Mouse (Mus musculus) intestine, embryonic 14.5 days (tissue): ENCODE measurements around the gene C1qbp. TPM values are rescaled to one million over a fixed set of nuclear protein-coding genes. Genes with fewer than 3 reads are reported as not detected.

Experiments
- ATAC-seq: fragments of 200-750 bp; cut with Nextera tagmentation; replicated peaks from 2 replicates; pipeline ENCODE4 v1.8.0; 2017; ENCODE audit warnings: low read depth, moderate number of reproducible peaks, moderate TSS enrichment, moderate library complexity; ENCODE audit not compliant: low FRiP score, low TSS enrichment
- DNase-seq: peaks from one replicate; pipeline ENCODE4 v3.0.0-alpha.2; 2018; ENCODE audit warnings: low spot score
- H3K27ac ChIP-seq: fragments of 300-500 bp; sonication (generic); 2 replicates; pipeline ENCODE4 v1.5.1; 2014; ENCODE audit warnings: low read depth, mild to moderate bottlenecking, control low read depth
- H3K27me3 ChIP-seq: fragments of 300-500 bp; sonication (generic); replicated peaks from 2 replicates; pipeline ENCODE4 v1.6.1; 2014; ENCODE audit warnings: low read length, control low read depth; ENCODE audit not compliant: control insufficient read depth, insufficient read depth
- H3K36me3 ChIP-seq: fragments of 300-500 bp; sonication (generic); 2 replicates; pipeline ENCODE4 v1.6.1; 2014; ENCODE audit warnings: low read length, control low read depth; ENCODE audit not compliant: control insufficient read depth, insufficient read depth
- H3K4me1 ChIP-seq: fragments of 300-500 bp; sonication (generic); replicated peaks from 2 replicates; pipeline ENCODE4 v1.6.1; 2014; ENCODE audit warnings: low read length, control low read depth, mixed read lengths; ENCODE audit not compliant: control insufficient read depth, insufficient read depth
- H3K4me2 ChIP-seq: fragments of 300-500 bp; sonication (generic); 2 replicates; pipeline ENCODE4 v1.6.1; 2014; ENCODE audit warnings: low read length
- H3K4me3 ChIP-seq: fragments of 300-500 bp; sonication (generic); 2 replicates; pipeline ENCODE4 v1.5.1; 2014; ENCODE audit warnings: low read depth, low read length, control low read depth, mixed read lengths
- H3K9ac ChIP-seq: fragments of 300-500 bp; sonication (generic); 2 replicates; pipeline ENCODE4 v1.6.1; 2014; ENCODE audit warnings: mild to moderate bottlenecking, low read length
- H3K9me3 ChIP-seq: fragments of 300-500 bp; sonication (generic); 2 replicates; pipeline ENCODE4 v1.6.1; 2016; ENCODE audit warnings: low read length, control low read depth; ENCODE audit not compliant: control insufficient read depth
- WGBS: fragments of 180-500 bp; shearing (Covaris S2); extraction: QIAGEN DNeasy Blood & Tissue Kit; methylation state at CpG from one replicate; pipeline ENCODE4 v1.1.7; 2014; 5-methylcytosine and 5-hydroxymethylcytosine counted together
- polyA plus RNA-seq: library from polyadenylated mRNA; unstranded; fragments of >200 nt; fragmentation: Nextera tagmentation; extraction: Ambion mirVana; gene quantifications from 2 replicates; pipeline ENCODE4 v1.2.1, GENCODE M21; 2014

C1qbp gene
- polyA plus RNA-seq, 1 experiment from 2014 or later = 333 TPM

DNA sequence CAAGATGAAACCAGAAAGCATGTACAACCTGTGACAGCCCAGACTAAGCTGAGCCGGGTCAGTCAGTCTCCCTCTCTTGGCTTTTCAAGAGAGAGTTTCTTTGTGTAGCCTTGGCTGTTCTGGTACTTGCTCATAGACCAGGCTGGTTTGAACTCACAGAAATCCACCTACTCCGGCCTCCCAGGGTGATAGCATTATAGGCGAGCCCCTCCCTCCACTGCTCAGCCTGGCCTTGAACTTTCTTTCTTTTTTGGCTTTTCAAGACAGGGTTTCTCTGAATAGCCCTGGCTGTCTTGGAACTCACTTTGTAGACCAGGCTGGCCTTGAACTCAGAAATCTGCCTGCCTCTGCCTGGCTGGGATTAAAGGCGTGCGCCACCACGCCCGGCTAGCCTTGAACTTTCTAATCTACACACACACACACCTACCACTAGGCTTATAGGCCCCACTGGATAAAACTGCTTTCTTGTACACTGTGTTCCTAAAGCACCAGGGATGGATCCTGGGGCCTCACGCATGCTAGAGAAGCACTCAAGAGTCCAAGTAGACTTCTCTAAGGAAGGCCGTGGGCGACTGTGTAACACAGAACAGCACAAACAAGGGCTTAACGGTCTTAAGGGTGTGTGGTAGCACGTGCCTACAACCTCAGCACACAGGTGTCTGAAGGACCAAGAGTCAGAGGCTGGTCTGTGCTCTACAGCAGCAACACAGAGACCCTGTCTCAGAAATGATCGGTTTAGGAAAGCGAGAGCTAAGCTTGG, 1.9 kb downstream of the C1qbp start:
- Histone ChIP-seq H3K4me1 (peaks cover 6% of the 10 kb centered on the region), H3K9ac (no peak overlapping the region), H3K36me3 (peaks cover 66% of the 10 kb centered on the region), H3K27me3 (no peaks in the 10 kb centered on the region), H3K4me3 (no peak overlapping the region; the same call in 1 of the 2 replicates), H3K27ac (no peak overlapping the region), H3K9me3 (no peaks in the 10 kb centered on the region), H3K4me2 (peak overlapping the region; percentile 92; the same call in 1 of the 2 replicates)
- ATAC-seq (no peak), DNase-seq (no peak)
- WGBS = 93% methylated on average over 14 of the region's 14 CpGs

DNA sequence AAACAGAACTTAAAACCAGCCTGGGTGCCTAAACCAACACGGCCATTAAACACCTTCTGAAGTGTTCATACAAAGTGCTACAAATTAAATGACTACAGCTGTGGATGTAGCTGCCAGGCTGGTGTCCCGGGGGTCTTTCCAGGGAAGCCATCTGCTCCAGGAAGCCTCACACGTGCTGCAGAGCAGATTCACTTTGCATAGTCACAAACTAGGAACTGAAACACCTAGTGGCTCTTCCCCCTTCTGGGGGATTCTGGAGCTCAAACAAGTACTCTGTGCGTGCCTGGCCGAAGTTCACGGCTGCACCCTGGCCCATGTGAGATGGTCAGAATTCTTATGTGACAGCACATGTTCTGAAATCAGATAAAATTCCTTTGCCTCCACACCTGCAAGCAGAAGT, 2.6 kb downstream of the C1qbp start:
- WGBS = 89% methylated on average over 6 of the region's 6 CpGs
- H3K27ac ChIP-seq = no peak overlapping the region
- no peaks in the 10 kb centered on the region for H3K9me3 ChIP-seq
- no peaks in the 10 kb centered on the region for H3K27me3 ChIP-seq
- H3K36me3 ChIP-seq = peaks cover 66% of the 10 kb centered on the region
- H3K4me1 ChIP-seq = peaks cover 6% of the 10 kb centered on the region
- H3K4me2 ChIP-seq = no peak overlapping the region
- no peak overlapping the region for H3K4me3 ChIP-seq
- ATAC-seq = no peak
- no peak overlapping the region for H3K9ac ChIP-seq
- no peak for DNase-seq

DNA sequence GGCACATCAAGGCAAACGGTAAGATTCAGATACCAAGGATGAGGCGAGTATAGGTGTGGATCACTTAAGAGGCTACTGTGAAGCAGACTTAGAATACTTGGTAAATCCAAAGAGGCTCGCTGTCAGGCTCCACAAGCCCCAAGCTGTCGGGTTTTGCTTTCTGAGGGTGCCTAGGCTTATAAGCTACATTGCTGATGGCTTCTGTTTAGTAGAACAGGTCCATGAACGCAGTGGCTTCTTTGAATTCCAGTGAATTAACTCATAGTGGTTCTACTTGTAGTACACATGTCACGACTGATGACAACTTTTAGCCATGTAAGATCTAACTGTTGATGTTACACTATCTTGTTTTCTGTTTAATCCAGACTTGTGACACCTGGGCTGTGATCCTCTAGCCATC, 5.5 kb downstream of the C1qbp start:
- Histone ChIP-seq H3K9me3 (no peaks in the 10 kb centered on the region), H3K4me3 (no peak overlapping the region), H3K9ac (no peak overlapping the region), H3K4me2 (no peak overlapping the region), H3K27ac (no peak overlapping the region), H3K27me3 (no peaks in the 10 kb centered on the region), H3K36me3 (peaks cover 87% of the 10 kb centered on the region), H3K4me1 (peaks cover 6% of the 10 kb centered on the region)
- DNase-seq (no peak), ATAC-seq (no peak)
- WGBS = 81% methylated on average over 6 of the region's 6 CpGs

DNA sequence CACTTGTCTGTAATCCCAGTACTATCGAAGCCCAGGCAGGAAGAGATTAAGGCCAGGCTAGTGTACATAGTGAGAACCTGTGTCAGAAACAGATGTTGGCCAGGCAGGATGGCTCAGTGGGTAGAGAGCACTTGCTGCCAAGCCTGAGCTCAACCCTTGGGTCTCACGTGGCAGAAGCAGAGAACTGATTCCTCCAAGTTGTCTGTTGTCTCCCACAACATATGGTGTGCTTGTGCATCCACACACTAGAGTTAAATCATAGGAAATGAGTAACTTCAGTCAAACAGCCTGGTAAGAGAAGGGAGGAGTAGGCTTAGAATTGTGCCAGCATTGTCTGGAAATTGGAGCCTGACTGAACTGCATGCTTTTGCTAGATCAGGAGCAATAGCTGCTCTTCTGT, 7.6 kb downstream of the C1qbp start:
- Histone ChIP-seq H3K36me3 (peaks cover 82% of the 10 kb centered on the region), H3K9ac (no peak overlapping the region), H3K4me1 (no peaks in the 10 kb centered on the region), H3K27ac (no peak overlapping the region), H3K9me3 (no peaks in the 10 kb centered on the region), H3K4me2 (no peak overlapping the region), H3K27me3 (no peaks in the 10 kb centered on the region), H3K4me3 (no peak overlapping the region)
- ATAC-seq = no peak
- WGBS = 71% methylated on average over 2 of the region's 2 CpGs
- no peak for DNase-seq

DNA sequence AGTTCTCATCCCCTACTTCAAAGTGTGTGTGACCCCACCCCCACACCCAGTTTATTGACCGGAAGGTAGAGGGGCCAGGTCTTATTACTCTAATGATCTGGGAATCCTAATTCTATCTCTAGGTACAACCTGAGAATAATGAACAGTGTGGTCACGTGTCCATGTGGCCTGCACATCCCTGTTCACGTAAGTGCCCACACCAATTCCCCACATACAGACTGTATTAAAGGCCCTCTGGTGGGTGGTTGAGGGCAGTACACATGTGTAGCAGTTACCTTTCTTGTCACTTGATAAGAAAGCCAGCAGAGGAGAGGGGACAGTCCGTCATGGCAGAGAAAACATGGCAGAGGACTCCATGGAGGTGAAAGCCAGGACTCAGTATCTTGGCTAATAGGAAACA, 8.9 kb downstream of the C1qbp start:
- ATAC-seq = no peak

DNA sequence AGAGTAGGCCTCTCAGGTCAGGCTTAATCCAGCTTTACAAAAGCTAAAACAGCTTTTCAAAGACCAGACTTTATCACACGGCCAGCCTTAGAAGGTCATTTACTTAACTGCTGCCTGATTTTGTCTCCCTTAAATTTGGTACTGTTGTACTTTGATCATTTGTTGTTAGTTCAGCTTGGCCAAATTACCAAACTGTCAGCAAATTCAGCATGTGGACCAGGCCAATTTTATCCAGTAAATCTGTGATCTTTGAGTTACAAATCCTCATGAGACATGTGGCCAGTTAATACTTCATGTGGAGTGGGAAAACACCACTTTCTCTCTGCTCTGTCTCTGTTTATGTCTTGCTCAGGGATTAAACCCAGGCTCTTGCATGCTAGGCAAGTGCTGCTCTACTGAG, 10.2 kb downstream of the C1qbp start:
- 66% methylated on average over 1 of the region's 1 CpGs for WGBS
- no peak overlapping the region for H3K9ac ChIP-seq
- no peak overlapping the region for H3K4me2 ChIP-seq
- DNase-seq (no peak), ATAC-seq (no peak)
- H3K36me3 ChIP-seq = peaks cover 56% of the 10 kb centered on the region
- H3K9me3 ChIP-seq = no peaks in the 10 kb centered on the region
- no peak overlapping the region for H3K27ac ChIP-seq
- H3K4me3 ChIP-seq = no peak overlapping the region
- no peaks in the 10 kb centered on the region for H3K27me3 ChIP-seq
- peaks cover 8% of the 10 kb centered on the region for H3K4me1 ChIP-seq

More for the DNA sequence above, 8.9 kb downstream of the C1qbp start:
- 74% methylated on average over 4 of the region's 4 CpGs for WGBS
- no peak for DNase-seq
- Histone ChIP-seq H3K4me1 (no peaks in the 10 kb centered on the region), H3K36me3 (peaks cover 69% of the 10 kb centered on the region), H3K4me3 (no peak overlapping the region), H3K9me3 (no peaks in the 10 kb centered on the region), H3K27me3 (no peaks in the 10 kb centered on the region), H3K9ac (no peak overlapping the region), H3K4me2 (no peak overlapping the region), H3K27ac (no peak overlapping the region)

DNA sequence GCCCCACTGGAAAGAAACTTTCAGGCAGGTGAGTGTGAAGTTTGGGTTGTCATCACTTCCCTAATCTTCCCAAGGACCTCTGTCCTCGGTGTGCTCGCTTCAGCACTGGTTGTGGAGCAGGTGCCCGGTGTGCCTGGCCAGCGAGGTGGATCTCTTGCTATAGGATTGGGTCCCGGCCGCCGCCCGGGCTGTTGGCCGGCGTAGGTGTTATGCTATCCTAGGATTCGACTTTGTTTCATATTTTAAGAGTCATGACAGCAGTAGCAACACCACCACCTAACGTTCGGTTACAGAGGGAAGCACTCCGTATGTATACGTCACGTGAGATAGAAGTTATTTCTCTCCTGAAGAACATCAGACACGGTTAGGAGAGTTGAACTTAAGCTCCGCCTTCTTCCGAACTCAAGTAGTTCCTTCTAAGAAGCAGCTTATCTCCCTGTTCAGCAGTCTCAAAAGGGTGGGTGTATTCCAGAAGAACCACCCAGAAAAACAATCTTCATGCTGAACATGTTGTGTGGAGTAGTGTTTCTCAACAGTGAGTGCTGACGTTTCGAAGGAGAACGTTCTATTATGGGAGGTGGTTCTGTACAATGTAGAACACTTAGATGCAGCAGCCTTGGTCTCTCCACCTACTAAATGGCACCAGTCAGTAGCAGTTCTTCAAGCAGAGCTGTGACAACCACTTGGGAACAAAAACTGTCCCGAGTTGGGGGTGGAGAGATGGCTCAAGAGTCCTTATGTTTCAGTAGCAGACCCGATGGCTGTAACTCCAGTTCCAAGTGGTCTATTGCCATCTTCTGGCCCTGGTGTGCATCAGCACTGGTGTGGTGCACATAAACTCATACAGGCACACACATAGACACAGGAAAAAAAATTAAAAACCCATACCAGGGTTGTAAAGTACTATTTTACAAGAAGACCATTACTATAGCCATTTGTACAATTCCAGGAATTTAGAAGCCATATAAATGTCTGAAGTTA, 12.0 kb downstream of the C1qbp start:
- peak overlapping the region; percentile 82 for H3K27ac ChIP-seq
- H3K9me3 ChIP-seq = no peaks in the 10 kb centered on the region
- H3K36me3 ChIP-seq = peaks cover 46% of the 10 kb centered on the region
- peak overlapping the region; percentile 53 for H3K4me2 ChIP-seq
- H3K4me1 ChIP-seq = peaks cover 8% of the 10 kb centered on the region
- DNase-seq = no peak
- H3K27me3 ChIP-seq = no peaks in the 10 kb centered on the region
- H3K4me3 ChIP-seq = peak overlapping the region; percentile 99
- peak overlapping the region; percentile 93 for H3K9ac ChIP-seq
- peak; percentile 51 for ATAC-seq
- WGBS = 16% methylated on average over 24 of the region's 24 CpGs

DNA sequence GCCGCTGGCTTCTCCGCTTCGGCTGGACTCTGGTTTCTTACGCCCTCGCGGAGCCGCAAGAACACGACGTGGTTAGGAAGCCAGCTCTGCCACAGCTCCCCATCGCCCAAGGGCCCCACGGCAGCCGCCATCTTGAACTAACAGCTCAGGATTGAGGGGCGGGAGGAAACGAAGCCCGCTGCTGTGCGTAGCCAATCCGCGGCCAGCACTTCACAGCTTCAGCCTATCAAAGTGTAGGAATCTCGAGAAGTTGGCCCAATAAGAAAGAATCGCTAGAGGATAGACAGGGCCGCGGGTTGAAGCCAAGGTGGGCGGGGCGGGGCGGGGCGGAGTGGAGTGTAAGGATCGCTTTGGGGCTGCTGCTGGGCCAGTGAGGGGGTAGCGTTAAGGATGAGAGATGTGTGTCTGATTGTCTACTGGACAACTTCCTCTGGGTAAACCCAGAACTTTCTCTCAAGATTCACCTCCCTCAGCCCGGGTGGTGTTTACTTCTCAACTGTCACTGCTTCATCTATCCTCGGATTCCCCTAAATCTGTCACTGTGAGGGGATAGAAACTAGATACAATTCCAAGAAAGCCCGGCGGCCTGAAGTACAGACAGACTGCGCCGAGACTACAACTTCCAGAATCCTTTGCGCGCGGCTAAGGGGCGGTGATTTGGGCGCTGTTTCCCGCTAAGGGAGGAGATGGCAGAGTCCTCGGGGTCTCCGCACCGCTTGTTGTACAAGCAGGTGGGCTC, 12.8 kb downstream of the C1qbp start, which contains the start of the genes Nup88 and Rpain:
Gene Nup88 (minus strand): TSS at position 153 of the 739 bp plus-strand sequence.
Gene Rpain (plus strand): TSS at position 393 of the 739 bp plus-strand sequence.
- H3K4me3 ChIP-seq = peak within 1 kb of the TSS; percentile 99
- no peaks in the 10 kb centered on the region for H3K27me3 ChIP-seq
- under 1% methylated on average over 43 of the region's 43 CpGs for WGBS
- peak; percentile 97 for ATAC-seq
- H3K4me2 ChIP-seq = peak within 1 kb of the TSS; percentile 73
- H3K9me3 ChIP-seq = no peaks in the 10 kb centered on the region
- H3K9ac ChIP-seq = peak within 1 kb of the TSS; percentile 93
- DNase-seq = peak; percentile 94
- peaks cover 8% of the 10 kb centered on the region for H3K4me1 ChIP-seq
- H3K27ac ChIP-seq = peak within 1 kb of the TSS; percentile 82
- H3K36me3 ChIP-seq = peaks cover 46% of the 10 kb centered on the region
